Mouse (Mus musculus) embryonic fibroblast, embryonic 13.5 days (primary cell): Measurements from ENCODE around the gene Adamts15.

Source experiments
- CTCF ChIP-seq: IDR thresholded peaks from 2 replicates; pipeline ENCODE4 v1.5.1; 2011; ENCODE audit warnings: mild to moderate bottlenecking, control low read depth, low read length, moderate library complexity, borderline replicate concordance; ENCODE audit not compliant: insufficient read depth
- POLR2A ChIP-seq: IDR thresholded peaks from 2 replicates; pipeline ENCODE4 v1.6.1; 2011; ENCODE audit warnings: low read depth, mild to moderate bottlenecking, control low read depth, low read length, moderate library complexity

DNA sequence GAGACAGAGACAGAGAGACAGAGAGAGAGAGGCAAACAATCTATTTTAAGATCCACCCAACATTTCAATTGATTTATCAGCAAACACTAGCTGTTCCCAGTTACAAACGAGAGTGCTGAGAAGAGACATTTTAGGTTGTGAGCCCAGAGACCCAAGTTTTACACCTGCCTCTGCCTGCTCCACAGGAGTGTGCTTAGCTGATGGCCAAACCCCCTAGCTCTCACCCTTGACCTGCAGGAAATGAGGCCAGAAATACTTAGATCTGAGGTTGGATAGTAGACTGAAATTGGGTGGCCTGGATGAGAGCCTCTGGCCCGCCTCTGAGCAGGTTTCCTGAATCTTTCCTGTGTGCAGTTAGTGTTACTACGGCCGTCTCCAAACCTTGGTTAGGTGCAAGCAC lies 15.8 kb downstream of the Adamts15 start:
- no peak for TF ChIP-seq CTCF
- TF ChIP-seq POLR2A: no peak
